Mouse (Mus musculus) E14TG2a.4 (cell line): Measurements from ENCODE around the gene Prr5.

Experiments used
- CTCF ChIP-seq: conservative IDR thresholded peaks from 2 replicates; pipeline ENCODE4 v1.5.1; 2014; ENCODE audit warnings: low read length
- NANOG ChIP-seq: IDR thresholded peaks from 2 replicates; pipeline ENCODE4 v1.6.1; 2014; ENCODE audit warnings: borderline replicate concordance, low read length, mixed read lengths
- POU5F1 ChIP-seq: IDR thresholded peaks from 2 replicates; pipeline ENCODE4 v1.6.1; 2014; ENCODE audit warnings: low read length, borderline replicate concordance

- no peak for TF ChIP-seq CTCF
- no peak for TF ChIP-seq POU5F1
- no peak for TF ChIP-seq NANOG
These were observed 67.5 kb downstream of the Prr5 start for GRCm38 (mm10) chr15:84736994-84737346.
